Mouse (Mus musculus): ENCODE measurements around the gene Zfp429. TPM values are rescaled to one million over a fixed set of nuclear protein-coding genes. Genes with fewer than 3 reads are reported as not detected.
"Not testable (repeated sequence)": the region's sequence is repeated elsewhere in the genome, so short reads cannot be mapped to it uniquely, and the experiment has no call there.

The Zfp429 gene
- total RNA-seq (2021), result 1 to 10 TPM; 1.6 to 1.8 TPM
- long read RNA-seq, experiment 1, result 0 reads
- long read RNA-seq, experiment 2, result 0 reads

DNA sequence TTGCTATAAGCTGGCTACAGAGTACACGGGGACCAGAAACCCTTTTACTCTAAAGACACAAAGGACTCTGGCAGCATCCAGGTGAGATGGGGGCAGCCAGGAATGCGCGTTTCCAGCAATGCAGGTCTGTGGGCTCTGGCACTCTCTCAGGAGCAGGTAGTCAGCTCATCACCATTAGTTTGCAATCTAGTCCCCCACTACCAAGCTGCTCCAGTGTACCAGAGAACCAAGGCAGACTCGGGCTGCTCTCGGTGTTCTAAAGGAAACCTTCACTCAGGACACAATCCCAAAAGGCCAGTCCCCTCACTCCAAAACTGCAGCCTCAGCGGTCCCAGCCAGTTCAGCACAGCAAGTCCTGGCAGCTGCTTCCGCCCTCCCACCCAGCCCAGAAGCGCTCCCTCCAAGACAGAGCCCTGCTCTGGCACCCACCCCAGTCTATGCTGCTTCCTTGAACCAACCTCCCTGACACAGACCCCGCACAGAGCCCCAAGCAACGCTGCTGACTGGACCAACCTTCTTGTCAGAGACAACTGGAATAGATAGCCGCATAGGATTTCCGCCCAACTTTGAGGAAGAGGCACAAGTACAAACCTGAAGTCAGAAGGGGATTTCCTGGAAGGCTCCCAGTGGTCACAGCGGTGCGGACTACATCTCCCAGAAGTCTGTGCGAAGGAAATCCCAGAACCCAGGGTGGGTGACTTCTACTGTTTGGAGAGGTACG, at the start of gene Zfp429:
TSS of gene Zfp429 (minus strand) at position 637 of the 721 bp plus-strand sequence.
- intact Hi-C loops (cut with DNase I), result not testable (repeated sequence)
- DNase-seq, result peak; percentile 73 to 75

DNA sequence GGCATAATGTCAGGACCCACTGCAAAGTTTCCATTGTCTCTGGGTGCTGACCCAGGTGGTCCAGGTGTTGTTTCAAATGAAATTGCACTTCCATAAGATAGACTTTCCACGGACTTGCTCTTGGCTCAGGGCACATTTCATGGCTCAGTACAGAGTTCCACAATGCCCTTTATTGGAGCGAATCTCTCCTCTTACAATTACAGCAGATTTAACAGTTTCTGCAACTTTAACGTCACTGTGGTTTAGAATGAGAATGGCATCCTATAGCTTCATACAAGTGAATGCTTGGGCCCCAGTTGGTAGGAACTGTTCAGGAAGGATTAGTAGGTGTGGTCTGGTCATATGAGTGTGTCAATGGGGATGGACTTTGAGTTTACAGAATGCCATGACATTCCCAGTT, 37.5 kb upstream of the Zfp429 start:
- intact Hi-C loops (cut with DNase I); DNase-seq: not testable (repeated sequence)

DNA sequence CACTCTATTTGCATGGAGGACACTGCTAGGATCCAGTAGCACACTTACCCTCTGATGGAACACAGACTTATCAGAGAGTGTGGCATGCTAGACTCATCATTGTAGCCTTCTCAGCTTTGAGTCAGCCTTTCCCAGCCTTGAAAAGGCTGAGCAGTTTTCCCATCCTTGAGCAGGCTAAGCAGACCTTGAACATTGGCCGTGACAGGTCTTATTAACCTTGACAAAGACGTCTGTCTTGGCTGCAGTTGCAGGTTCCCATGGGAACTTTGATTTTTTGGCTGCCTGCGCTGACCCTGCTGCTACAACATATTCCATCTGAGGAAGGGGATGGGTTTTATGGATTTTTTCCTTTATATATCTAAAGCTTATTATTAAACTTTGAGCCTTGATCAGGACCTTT, 28.5 kb upstream of the Zfp429 start:
- intact Hi-C loops (cut with DNase I), result no loop called here
- no peak for DNase-seq

DNA sequence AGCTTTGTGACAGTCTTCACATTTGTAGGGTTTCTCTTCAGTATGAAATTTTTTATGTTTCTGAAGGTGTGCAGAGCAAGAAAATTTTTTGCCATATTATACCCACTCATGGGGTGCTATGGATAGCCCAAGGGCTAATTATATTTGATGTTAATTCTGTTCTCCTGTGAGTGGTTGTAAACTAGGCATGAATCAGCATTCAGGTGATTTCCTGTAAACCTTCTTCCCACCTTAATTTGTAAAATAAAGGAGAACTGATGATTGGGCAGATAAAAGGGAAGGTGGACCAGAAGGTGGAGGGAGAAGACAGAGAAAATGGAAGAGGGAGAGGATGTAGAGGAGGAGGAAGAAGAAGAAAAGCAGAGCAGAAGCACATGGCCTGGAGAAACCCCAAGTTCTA, 26.1 kb upstream of the Zfp429 start:
- intact Hi-C loops (cut with DNase I), result not testable (repeated sequence)

DNA sequence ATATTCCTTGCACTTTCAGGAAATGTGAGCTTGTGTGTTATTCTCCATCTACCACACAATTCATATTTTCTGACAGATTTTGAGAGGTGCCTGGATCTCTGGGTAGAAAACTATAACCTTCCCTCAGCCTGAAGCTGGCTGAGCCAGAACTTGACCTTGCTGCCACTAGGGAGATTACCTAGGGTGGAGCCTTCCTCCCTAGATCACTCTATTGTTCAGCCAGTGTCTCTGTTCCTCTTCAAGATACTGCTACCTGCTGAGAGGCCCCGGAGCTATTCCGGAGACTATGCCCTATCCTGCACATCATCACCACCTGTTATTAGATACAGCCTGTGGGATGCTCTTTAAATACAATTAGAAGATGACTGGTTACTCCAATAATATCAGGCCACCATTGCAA, 22.9 kb upstream of the Zfp429 start:
- DNase-seq; intact Hi-C loops (cut with DNase I): not testable (repeated sequence)

More for the DNA sequence above, 26.1 kb upstream of the Zfp429 start:
- DNase-seq, result not testable (repeated sequence)

DNA sequence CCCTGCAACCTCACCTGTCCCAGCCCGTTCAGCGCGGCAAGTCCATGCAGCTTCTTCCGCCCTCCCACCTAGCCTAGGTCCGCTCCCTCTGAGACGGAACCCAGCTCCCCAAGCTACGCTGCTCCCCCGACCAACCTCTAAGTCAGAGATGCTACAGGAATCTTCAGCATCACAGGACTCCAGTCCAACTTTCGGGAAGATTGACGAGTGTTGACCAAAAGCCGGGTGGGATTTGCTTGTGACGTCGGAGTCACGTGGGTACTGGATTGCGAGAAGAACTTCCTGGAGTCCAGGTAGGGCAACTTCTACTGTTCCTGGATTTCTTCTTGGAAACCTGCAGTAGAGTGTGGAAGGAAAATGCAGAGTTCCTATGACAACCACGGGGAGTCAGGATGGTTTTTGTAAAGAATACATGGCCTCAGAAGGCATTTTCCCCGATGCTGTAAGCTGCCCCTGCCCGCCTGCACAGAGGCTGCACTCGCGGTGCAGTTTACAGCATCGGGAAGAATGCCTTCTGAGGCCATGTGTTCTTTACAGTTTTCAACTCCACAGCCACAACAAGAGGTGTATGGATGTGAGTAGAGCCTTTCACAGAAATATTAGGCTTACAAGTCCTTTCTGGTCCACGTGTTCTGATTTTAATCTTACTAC, 21.7 kb upstream of the Zfp429 start, which contains the start of gene Zfp459:
TSS of gene Zfp459 (minus strand) at position 212 of the 651 bp plus-strand sequence.
- DNase-seq, result peak in 1 of 2 experiments; percentile 16
- intact Hi-C loops (cut with DNase I), result no loop called here

DNA sequence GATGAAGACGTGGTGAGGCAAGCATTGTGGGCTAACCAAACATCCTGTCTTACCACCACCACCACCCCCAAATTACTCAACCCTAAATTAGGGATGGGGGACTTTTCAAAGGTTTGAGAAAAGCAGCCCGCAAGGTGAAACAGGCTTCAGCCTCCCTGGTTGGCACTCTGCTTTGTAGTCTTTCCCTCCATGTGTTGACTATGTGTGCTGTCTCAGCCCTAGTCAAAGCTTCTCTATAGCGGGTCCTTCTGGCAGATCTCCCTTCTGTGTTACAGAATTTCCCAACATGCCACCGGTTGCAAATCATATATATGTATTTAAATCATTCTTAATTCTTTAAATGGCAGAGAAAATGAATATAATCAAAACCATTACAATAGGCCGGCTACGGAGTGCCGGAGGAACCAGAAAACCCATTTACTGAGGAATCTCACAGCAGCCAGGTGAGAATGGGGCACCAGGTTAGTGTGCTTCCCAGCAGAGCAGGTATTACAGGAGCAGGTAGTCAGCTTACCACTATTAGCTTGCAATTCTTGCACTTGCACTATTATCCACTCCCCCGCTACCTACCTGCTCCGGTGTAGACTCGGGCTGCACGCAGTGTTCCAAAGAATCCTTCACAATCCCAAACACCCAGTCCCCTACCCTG, 21.1 kb upstream of the Zfp429 start:
- no peak for DNase-seq
- intact Hi-C loops (cut with DNase I), result no loop called here

DNA sequence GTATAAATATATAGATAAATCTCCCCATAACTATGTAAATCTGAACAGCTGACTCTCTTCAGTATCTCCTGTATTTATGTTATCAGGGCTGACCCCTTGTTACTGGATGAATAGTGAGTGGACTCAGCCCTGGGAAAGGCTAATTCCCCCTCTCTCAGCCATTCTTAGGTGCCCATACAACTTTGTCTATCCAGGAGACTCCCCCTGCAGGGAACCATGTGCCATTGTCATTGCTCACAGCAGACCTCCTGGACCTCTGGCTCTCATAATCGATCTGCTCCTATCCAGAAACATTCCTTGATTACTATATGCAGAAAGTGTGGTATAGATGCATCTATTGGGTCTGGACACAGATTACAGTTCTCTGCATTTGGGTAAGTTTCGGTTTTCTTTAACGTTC, 17.2 kb upstream of the Zfp429 start:
- DNase-seq, result no peak
- intact Hi-C loops (cut with DNase I), result no loop called here

DNA sequence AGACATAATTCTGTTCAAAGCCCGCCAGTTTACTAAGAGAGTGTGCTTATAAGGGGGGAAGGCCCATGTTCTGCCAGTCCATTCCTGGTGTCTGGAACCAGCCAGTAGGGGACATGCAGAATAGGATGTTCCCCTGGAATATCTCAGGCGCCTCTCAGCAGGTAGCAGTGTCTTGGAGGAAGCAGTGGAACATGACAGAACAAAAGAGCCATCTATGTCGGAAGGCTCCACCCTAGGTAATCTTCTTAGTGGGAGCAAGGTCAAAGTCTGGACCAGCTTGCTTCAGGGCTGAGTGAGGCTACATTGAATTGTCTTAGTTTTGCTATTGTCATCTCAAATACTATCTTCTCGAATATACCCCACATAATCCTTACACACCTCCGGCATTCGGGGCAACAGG, 16.1 kb upstream of the Zfp429 start:
- DNase-seq, result no peak
- intact Hi-C loops (cut with DNase I), result no loop called here

DNA sequence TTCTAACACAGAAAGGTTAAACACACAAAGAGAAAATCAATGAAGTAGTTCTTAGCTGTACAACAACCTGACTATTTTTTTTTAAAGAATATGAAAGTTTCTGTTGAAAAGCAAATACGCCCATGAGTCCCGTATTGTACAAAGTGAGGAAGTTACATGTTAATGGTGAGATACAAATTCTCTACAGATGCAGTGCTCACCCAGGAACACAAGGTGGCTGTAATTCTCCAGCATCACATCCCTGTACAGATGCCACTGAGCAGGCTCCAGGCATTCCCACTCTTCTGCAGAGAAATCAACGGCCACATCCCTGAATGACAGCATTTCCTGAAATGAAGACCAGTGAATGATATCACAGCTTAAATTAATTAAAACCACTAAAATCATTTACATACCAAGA, 14.0 kb upstream of the Zfp429 start:
- intact Hi-C loops (cut with DNase I); DNase-seq: not testable (repeated sequence)

DNA sequence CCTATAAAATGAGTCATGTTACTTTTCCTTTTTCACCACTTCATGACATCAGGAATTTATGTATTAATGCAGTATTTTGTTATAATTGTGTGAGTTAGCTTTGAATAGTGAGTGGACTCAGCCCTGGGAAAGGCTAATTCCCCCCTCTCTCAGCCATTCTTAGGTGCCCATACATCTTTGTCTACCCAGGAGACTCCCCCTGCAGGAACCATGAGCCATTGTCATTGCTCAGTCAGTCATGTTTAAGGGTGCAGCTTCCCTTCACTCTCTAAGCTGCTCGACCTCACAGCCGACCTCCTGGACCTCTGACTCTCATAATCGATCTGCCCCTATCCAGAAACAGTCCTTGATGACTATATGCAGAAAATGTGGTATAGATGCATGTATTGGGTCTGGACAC, 23.4 kb downstream of the Zfp429 start:
- intact Hi-C loops (cut with DNase I); DNase-seq: not testable (repeated sequence)

DNA sequence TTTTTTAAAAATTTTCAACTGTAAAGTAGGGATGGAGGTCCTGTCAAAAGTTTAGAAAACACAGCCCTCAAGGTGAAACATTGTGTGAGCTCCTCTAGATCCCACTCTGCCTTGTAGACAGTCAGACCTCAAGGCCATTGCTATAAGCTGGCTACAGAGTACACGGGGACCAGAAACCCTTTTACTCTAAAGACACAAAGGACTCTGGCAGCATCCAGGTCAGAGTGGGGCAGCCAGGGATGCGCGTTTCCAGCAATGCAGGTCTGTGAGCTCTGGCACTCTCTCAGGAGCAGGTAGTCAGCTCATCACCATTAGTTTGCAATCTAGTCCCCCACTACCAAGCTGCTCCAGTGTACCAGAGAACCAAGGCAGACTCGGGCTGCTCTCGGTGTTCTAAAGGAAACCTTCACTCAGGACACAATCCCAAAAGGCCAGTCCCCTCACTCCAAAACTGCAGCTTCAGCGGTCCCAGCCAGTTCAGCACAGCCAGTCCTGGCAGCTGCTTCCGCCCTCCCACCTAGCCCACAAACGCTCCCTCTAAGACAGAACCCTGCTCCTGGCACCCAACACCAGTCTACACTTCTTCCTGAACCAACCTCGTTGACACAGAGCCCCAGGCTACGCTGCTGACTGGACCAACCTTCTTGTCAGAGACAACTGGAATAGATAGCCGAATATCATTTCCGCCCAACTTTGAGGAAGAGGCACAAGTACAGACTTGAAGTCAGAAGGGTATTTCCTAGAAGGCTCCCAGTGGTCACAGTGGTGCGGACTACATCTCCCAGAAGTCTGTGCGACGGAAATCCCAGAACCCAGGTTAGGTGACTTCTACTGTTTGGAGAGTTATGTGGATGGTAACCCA, 24.3 kb downstream of the Zfp429 start, which contains the start of the genes Gm28041 and Zfp456:
TSS of gene Gm28041 (minus strand) at position 684 of the 862 bp plus-strand sequence.
TSS of gene Zfp456 (minus strand) at position 761 of the 862 bp plus-strand sequence.
- DNase-seq, result peak; percentile 65 to 72
- intact Hi-C loops (cut with DNase I), result not testable (repeated sequence)

DNA sequence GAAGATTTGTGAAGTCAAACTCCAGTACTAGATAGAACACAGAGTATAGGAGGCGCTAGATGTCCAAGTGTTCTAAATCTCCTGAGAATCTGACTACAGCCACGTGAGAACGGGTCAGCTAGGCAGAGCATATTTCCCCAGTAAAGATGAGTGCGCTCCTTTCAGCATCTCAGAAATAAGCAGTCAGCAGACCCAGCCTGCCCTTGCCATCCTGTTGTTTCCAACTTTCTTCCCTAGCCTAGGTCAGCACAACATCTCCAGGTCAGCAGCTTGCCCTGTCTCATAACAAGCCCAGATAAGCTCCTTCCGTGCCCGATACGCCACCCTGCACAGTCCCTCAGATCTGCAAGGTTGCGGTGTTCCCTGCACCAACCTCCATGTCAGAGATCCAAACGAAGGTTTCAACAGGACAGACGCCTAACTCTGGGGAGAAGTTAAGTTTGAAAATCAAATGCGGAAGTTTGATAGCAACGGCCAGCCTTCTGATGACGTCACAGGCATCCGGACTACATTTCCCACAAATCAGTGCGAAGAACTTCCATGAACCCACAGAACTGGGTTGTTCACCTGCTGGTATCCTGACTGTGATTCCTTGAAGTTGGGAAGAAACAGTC, 39.4 kb downstream of the Zfp429 start, which contains the start of the genes Gm28044 and Zfp953:
TSS of gene Gm28044 (minus strand) at position 406 of the 614 bp plus-strand sequence.
TSS of gene Zfp953 (minus strand) at position 475 of the 614 bp plus-strand sequence.
- DNase-seq, result peak; percentile 83 to 92
- intact Hi-C loops (cut with DNase I), result loop anchor here (2.0 kb wide), 1 partner anchor 23 kb away; no protein-coding TSS in a partner anchor

DNA sequence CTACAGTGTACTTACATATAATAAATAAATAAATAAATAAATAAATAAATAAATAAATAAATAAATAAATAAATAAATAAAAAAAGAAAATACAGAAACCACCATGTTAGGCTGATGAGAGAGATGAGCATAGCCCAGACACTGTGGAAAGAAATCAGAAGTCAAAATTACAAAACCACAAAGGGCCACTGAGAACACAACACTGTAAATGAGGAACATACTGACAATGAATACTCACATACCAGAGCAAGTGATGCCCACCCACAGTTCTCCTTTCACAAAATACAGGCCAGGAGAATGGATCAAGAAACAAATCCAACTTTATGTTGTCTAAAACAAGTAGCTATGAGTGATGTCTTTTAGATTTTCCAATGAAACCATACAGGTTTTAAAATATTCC, 47.8 kb downstream of the Zfp429 start:
- DNase-seq, result no peak
- intact Hi-C loops (cut with DNase I), result no loop called here

DNA sequence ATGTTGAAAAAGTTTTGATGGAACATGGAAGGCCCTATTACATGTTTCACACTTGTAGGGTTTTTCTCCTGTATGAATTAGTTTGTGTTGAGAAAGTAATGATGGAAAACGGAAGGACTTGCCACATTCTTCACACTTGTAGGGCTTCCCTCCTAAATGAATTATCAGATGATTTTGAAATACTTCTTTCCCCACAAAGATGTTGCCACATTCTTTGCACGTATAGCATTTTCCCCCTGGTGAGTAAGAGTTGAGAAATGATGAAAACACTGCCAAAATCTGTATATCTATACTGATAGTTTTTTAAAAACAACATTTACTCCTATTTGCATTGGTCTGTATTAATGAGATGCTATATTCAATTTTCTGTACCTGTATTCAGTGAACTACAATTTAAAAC, 56.2 kb downstream of the Zfp429 start:
- no peak for DNase-seq
- intact Hi-C loops (cut with DNase I), result no loop called here
